Mouse (Mus musculus) kidney, adult 2 months (tissue): ENCODE results near the gene Mpeg1.

ENCODE experiments used
- CTCF ChIP-seq: fragments of 200-500 bp; conservative IDR thresholded peaks from 2 replicates; pipeline ENCODE4 v1.5.1; 2011; ENCODE audit warnings: low read depth, mild to moderate bottlenecking, control low read depth, low read length, moderate library complexity, mixed read lengths; ENCODE audit not compliant: insufficient read depth, insufficient read length
- POLR2A ChIP-seq: fragments of 200-500 bp; IDR thresholded peaks from one replicate; pipeline ENCODE4 v1.6.1; 2011; ENCODE audit warnings: low read depth, low read length, control low read depth

GRCm38 (mm10) chr19:12435011-12435416 is 25.6 kb upstream of the Mpeg1 start:
- TF ChIP-seq CTCF, result no peak
- TF ChIP-seq POLR2A, result no peak
